Mouse (Mus musculus) intestine, embryonic 16.5 days (tissue): Measurements from ENCODE around the gene Ylpm1. TPM values are rescaled to one million over a fixed set of nuclear protein-coding genes. Genes with fewer than 3 reads are reported as not detected.

Experiments used
- ATAC-seq: fragments of 200-750 bp; cut with Nextera tagmentation; 2 replicates; pipeline ENCODE4 v1.8.0; 2017; ENCODE audit warnings: moderate TSS enrichment, moderate library complexity
- H3K27ac ChIP-seq: fragments of 300-500 bp; sonication (generic); 2 replicates; pipeline ENCODE4 v1.5.1; 2014; ENCODE audit warnings: mild to moderate bottlenecking, low read length
- H3K27me3 ChIP-seq: fragments of 300-500 bp; sonication (generic); replicated peaks from 2 replicates; pipeline ENCODE4 v1.6.1; 2014; ENCODE audit warnings: low read length, control low read depth, mixed read lengths; ENCODE audit not compliant: control insufficient read depth, insufficient read depth
- H3K36me3 ChIP-seq: fragments of 300-500 bp; sonication (generic); 2 replicates; pipeline ENCODE4 v1.6.1; 2014; ENCODE audit warnings: low read length, control low read depth; ENCODE audit not compliant: control insufficient read depth, insufficient read depth
- H3K4me1 ChIP-seq: fragments of 300-500 bp; sonication (generic); 2 replicates; pipeline ENCODE4 v1.6.1; 2014; ENCODE audit warnings: low read length, control low read depth, mixed read lengths; ENCODE audit not compliant: control insufficient read depth, insufficient read depth
- H3K4me2 ChIP-seq: fragments of 300-500 bp; sonication (generic); 2 replicates; pipeline ENCODE4 v1.6.1; 2014; ENCODE audit warnings: low read depth, low read length, control low read depth
- H3K4me3 ChIP-seq: fragments of 300-500 bp; sonication (generic); 2 replicates; pipeline ENCODE4 v1.5.1; 2014; ENCODE audit warnings: mild to moderate bottlenecking, low read length
- H3K9ac ChIP-seq: fragments of 300-500 bp; sonication (generic); 2 replicates; pipeline ENCODE4 v1.6.1; 2014; ENCODE audit warnings: low read depth, low read length
- H3K9me3 ChIP-seq: fragments of 300-500 bp; sonication (generic); 2 replicates; pipeline ENCODE4 v1.6.1; 2016; ENCODE audit warnings: low read length, control low read depth; ENCODE audit not compliant: control insufficient read depth
- WGBS: fragments of 180-500 bp; shearing (Covaris S2); extraction: QIAGEN DNeasy Blood & Tissue Kit; methylation state at CpG from one replicate; pipeline ENCODE4 v1.1.7; 2014; 5-methylcytosine and 5-hydroxymethylcytosine counted together
- polyA plus RNA-seq: library from polyadenylated mRNA; unstranded; fragments of >200 nt; fragmentation: Nextera tagmentation; extraction: Ambion mirVana; gene quantifications from 2 replicates; pipeline ENCODE4 v1.2.1, GENCODE M21; 2015

Gene Ylpm1
- polyA plus RNA-seq, 1 experiment from 2014 or later = 18.5 TPM

DNA sequence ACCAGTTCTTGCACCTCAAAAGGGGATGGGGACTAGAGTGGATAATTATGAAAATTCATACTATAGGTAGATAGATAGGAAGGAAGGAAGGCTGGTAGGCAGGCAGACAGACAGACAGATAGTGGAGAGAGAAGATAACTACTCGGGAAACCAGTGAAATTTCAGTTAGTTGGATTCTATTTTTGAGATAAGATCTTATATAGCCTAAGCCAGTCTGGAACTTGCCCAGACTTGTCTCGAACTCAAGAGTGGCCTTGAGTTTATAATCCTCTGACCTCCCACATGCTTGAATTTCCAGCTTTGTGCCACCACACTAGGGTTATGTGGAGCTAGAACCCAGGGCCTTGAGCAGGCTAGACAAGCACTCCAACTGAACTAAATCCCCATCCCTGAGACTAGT lies 88.1 kb downstream of the Ylpm1 start:
- Histone ChIP-seq H3K4me1 (no peaks in the 10 kb centered on the region), H3K4me3 (no peak overlapping the region), H3K9ac (no peak overlapping the region), H3K27ac (no peak overlapping the region), H3K9me3 (no peaks in the 10 kb centered on the region), H3K27me3 (no peaks in the 10 kb centered on the region), H3K4me2 (no peak overlapping the region), H3K36me3 (peaks cover 10% of the 10 kb centered on the region)
- WGBS = 77% methylated on average over 2 of the region's 2 CpGs
- no peak for ATAC-seq

DNA sequence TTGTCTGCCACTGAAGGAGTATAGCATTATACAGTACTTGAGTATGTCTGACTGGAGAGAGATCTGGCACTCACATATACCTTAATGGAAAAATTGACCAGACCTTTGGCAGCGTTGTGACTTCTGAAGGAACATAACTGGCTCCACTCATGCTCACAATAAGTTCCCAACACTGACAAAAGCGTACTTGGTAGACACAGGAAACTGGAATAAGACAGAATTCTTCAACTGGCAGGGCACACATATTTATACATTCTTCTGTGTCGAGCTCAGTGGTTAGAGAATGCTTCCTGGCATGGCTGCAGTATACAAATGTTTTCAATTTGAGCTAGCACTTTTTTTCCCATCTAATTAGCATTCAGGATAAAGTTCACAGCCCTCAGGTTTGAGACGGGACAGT lies 88.8 kb downstream of the Ylpm1 start:
- no peak overlapping the region for H3K27ac ChIP-seq
- peaks cover 10% of the 10 kb centered on the region for H3K36me3 ChIP-seq
- no peak overlapping the region for H3K4me2 ChIP-seq
- H3K4me3 ChIP-seq = no peak overlapping the region
- no peaks in the 10 kb centered on the region for H3K4me1 ChIP-seq
- ATAC-seq = no peak
- H3K9me3 ChIP-seq = no peaks in the 10 kb centered on the region
- 76% methylated on average over 4 of the region's 4 CpGs for WGBS
- no peaks in the 10 kb centered on the region for H3K27me3 ChIP-seq
- no peak overlapping the region for H3K9ac ChIP-seq

DNA sequence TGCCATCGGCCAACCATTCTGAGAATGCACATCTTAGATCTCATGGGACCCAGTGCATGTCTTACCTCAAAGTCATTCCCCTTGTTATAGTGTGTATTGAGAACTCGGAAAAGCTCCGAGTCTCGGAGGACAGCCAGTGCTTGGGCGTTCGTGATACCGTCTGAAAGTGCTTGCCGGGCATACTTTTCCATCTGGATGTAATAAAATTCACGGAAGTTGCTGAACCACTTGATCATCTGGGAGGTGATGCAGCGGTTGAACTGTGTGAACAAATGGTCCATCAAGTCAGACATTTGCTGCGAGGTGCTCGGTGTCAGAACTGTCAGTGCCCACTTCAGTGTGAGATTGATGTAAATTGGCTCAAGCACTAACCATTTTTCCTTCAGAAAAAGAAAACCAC lies 91.7 kb downstream of the Ylpm1 start:
- no peaks in the 10 kb centered on the region for H3K9me3 ChIP-seq
- H3K4me3 ChIP-seq = no peak overlapping the region
- H3K9ac ChIP-seq = no peak overlapping the region
- no peak for ATAC-seq
- H3K36me3 ChIP-seq = peaks cover 10% of the 10 kb centered on the region
- H3K27me3 ChIP-seq = no peaks in the 10 kb centered on the region
- no peak overlapping the region for H3K27ac ChIP-seq
- WGBS = 92% methylated on average over 12 of the region's 12 CpGs
- H3K4me1 ChIP-seq = no peaks in the 10 kb centered on the region
- H3K4me2 ChIP-seq = no peak overlapping the region

DNA sequence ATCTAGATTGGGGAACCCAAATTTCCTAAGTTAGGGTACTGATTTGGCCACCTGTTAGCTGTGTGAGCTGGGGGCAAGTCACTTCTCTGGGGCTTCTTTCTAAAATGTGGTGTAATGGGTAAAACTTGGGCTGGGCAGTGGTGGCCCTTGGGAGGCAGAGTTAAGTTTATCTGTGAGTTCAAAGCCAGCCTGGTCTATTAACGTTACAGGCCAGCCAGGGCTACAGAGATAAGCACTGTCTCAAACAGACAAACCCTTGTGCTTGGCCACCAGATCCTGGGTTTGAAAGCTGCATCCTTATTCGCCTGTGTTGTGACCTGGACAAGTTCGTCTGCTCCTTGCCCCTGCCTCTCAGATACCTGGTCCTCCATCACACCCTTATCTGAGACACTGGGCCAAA lies 95.1 kb downstream of the Ylpm1 start:
- H3K9me3 ChIP-seq = no peaks in the 10 kb centered on the region
- no peak overlapping the region for H3K27ac ChIP-seq
- H3K27me3 ChIP-seq = no peaks in the 10 kb centered on the region
- H3K36me3 ChIP-seq = peaks cover 10% of the 10 kb centered on the region
- ATAC-seq = no peak
- H3K4me2 ChIP-seq = no peak overlapping the region
- 92% methylated on average over 3 of the region's 3 CpGs for WGBS
- no peak overlapping the region for H3K9ac ChIP-seq
- H3K4me3 ChIP-seq = no peak overlapping the region
- peaks cover 4% of the 10 kb centered on the region; the same call in 1 of the 2 replicates for H3K4me1 ChIP-seq

DNA sequence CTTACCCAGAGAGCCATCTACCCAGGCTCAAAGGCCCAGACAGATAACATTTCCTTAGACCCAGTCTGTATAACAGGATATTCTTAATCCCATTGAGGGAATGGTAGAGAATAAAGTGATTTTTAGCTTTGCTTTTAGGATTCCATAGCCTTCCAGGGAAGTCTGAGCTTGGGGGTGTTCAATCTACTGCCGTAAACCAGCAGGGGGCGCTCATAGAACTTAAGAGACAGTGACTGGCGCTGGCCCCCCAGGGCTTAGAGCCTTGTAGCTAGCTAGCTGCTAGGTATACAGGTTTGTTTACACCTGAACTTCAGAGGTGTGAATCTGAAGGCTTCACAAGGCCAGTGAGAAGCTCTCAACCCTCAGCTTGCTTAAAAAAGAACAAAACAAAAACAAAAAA lies 96.1 kb downstream of the Ylpm1 start:
- Histone ChIP-seq H3K4me1 (peaks cover 4% of the 10 kb centered on the region; the same call in 1 of the 2 replicates), H3K9ac (no peak overlapping the region), H3K36me3 (peaks cover 10% of the 10 kb centered on the region), H3K9me3 (no peaks in the 10 kb centered on the region), H3K27ac (no peak overlapping the region), H3K27me3 (no peaks in the 10 kb centered on the region), H3K4me2 (no peak overlapping the region), H3K4me3 (no peak overlapping the region)
- WGBS = 7% methylated on average over 3 of the region's 3 CpGs
- 0 out of 2 replicates have a peak, but pooled peaks have one; percentile 47 for ATAC-seq

DNA sequence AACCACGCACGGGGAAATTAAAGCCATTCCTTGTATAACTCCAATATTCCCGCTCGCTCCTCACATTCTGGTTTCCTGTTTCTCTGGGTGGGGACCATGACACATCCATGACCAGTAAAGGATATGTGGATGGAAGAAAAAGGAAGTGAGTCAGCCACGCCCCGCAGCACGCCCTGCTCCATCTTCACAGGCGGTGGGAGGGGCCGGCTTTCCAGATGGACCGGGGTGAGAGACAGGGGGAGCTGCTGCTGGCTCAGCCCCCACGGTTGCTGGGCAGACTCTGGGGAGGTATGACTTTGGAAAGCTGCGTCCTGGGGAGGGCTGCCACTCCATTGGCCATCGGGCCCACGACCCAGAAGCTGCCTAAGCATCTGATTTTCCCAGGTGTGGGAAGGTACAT lies 97.9 kb downstream of the Ylpm1 start:
- Histone ChIP-seq H3K9ac (no peak overlapping the region), H3K9me3 (no peaks in the 10 kb centered on the region), H3K36me3 (no peaks in the 10 kb centered on the region), H3K4me1 (peaks cover 4% of the 10 kb centered on the region; the same call in 1 of the 2 replicates), H3K27ac (no peak overlapping the region), H3K27me3 (no peaks in the 10 kb centered on the region), H3K4me2 (no peak overlapping the region), H3K4me3 (no peak overlapping the region)
- ATAC-seq = peak; percentile 66; the same call in 1 of the 2 replicates
- 27% methylated on average over 14 of the region's 14 CpGs for WGBS

DNA sequence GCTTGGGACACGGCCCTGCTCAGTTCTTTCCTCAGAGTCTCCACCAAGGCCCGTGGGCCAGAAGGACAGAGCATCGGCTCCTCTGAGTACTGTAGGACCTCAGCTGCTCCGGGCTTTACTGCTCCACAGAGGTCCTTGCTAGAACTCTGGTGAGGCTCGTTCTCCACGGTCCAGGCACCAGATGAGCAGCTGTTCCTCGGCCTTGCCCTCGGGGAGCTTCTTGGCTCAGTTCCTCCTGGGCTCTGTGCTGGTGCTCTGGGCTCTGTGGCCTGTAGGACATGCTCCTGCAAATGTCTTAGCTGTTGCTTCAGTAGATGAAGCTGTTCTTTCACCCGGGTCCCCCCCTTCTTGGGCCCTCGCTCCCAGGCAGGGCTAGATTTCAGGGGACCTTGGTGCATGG lies 98.6 kb downstream of the Ylpm1 start:
- Histone ChIP-seq H3K4me1 (peaks cover 4% of the 10 kb centered on the region; the same call in 1 of the 2 replicates), H3K4me3 (no peak overlapping the region), H3K27me3 (no peaks in the 10 kb centered on the region), H3K4me2 (no peak overlapping the region), H3K9me3 (no peaks in the 10 kb centered on the region), H3K36me3 (no peaks in the 10 kb centered on the region), H3K9ac (no peak overlapping the region), H3K27ac (no peak overlapping the region)
- ATAC-seq = no peak
- WGBS = 80% methylated on average over 10 of the region's 10 CpGs

DNA sequence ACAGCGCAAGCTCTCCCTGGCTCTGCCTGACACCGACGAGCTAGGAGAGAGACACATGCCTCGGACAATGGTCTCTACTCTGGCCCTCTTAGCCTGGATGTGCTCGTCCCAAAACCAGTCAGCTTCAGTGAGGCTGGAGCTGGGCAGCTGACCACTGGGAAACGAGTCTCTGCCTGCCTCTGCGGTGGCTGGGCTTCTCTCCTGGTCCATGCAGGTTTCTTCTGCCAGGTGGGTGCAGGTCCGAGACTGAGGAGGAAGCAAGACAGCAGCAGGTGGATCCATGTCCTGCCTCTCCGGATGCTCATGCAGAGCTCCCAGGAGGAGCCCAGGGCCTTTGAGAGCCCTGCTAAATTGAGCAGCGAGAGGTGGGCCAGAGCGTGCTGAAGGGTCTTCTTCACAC lies 99.0 kb downstream of the Ylpm1 start:
- peaks cover 4% of the 10 kb centered on the region; the same call in 1 of the 2 replicates for H3K4me1 ChIP-seq
- no peak overlapping the region for H3K9ac ChIP-seq
- WGBS = 89% methylated on average over 11 of the region's 11 CpGs
- H3K4me3 ChIP-seq = no peak overlapping the region
- no peaks in the 10 kb centered on the region for H3K27me3 ChIP-seq
- no peaks in the 10 kb centered on the region for H3K36me3 ChIP-seq
- H3K27ac ChIP-seq = no peak overlapping the region
- no peak overlapping the region for H3K4me2 ChIP-seq
- no peaks in the 10 kb centered on the region for H3K9me3 ChIP-seq
- no peak for ATAC-seq

DNA sequence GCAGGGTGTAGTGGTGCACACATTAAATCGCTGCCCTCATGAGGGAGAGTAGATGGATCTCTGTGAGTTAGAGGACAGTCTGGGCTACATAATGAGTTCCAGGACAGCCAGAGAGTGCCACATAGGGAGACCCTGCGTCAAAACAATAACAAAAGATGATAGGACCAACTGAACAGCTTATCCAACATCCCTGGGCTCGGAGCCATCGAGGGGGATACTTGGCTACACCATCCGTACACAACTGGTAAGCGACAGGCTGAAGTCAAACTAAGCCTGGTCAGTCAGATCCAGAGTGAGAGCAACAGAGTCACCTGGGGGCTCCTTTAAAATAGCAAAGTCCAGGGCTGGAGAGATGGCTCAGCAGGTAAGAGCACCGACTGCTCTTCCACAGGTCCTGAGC lies 99.7 kb downstream of the Ylpm1 start:
- no peak overlapping the region for H3K4me2 ChIP-seq
- no peaks in the 10 kb centered on the region for H3K36me3 ChIP-seq
- ATAC-seq = no peak
- no peak overlapping the region for H3K4me3 ChIP-seq
- WGBS = 85% methylated on average over 7 of the region's 7 CpGs
- no peaks in the 10 kb centered on the region for H3K27me3 ChIP-seq
- H3K27ac ChIP-seq = no peak overlapping the region
- no peaks in the 10 kb centered on the region for H3K9me3 ChIP-seq
- no peak overlapping the region for H3K9ac ChIP-seq
- H3K4me1 ChIP-seq = peaks cover 4% of the 10 kb centered on the region; the same call in 1 of the 2 replicates

DNA sequence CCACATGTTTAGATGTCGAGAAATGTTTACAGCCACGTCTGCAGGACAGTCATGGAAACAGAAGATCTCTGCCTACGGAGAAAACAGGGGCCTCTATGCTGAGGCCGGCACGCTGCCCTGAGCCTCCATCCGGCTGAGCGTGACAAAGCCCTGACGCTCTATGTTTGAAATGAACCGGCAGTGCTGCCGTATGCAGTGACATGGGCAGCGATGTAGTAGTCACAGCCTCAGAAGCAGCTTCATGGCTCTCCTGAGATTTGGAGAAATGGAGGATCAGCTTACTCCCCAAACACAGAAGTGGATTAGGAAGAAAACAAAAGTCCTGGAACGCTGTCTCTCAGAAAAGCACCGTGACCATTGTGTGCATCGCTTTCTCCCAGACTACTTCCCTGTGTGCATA lies 104.9 kb downstream of the Ylpm1 start:
- no peak overlapping the region for H3K27ac ChIP-seq
- ATAC-seq = no peak
- no peak overlapping the region for H3K9ac ChIP-seq
- H3K27me3 ChIP-seq = no peaks in the 10 kb centered on the region
- WGBS = 58% methylated on average over 14 of the region's 14 CpGs
- no peak overlapping the region for H3K4me2 ChIP-seq
- H3K4me3 ChIP-seq = no peak overlapping the region
- H3K9me3 ChIP-seq = no peaks in the 10 kb centered on the region
- H3K36me3 ChIP-seq = no peaks in the 10 kb centered on the region
- H3K4me1 ChIP-seq = 0 out of 2 replicates have a peak, but pooled peaks cover 4% of the 10 kb centered on the region
